Mouse (Mus musculus) lung, embryonic 15.5 days (tissue): ENCODE measurements around the gene Ints6. TPM values are rescaled to one million over a fixed set of nuclear protein-coding genes. Genes with fewer than 3 reads are reported as not detected.
"Not testable (repeated sequence)": the region's sequence is repeated elsewhere in the genome, so short reads cannot be mapped to it uniquely, and the experiment has no call there.

Experiments used
- ATAC-seq: fragments of 200-750 bp; cut with Nextera tagmentation; 2 replicates; pipeline ENCODE4 v1.8.0; 2017; ENCODE audit warnings: moderate number of reproducible peaks, borderline replicate concordance; ENCODE audit not compliant: low FRiP score, low TSS enrichment; ENCODE audit errors: extremely low read depth
- H3K27ac ChIP-seq: fragments of 300-500 bp; sonication (generic); 2 replicates; pipeline ENCODE4 v1.5.1; 2015; ENCODE audit warnings: moderate library complexity, mild to moderate bottlenecking, inconsistent platforms
- H3K27me3 ChIP-seq: fragments of 300-500 bp; sonication (generic); 2 replicates; pipeline ENCODE4 v1.6.1; 2015; ENCODE audit warnings: inconsistent platforms
- H3K36me3 ChIP-seq: fragments of 300-500 bp; sonication (generic); 2 replicates; pipeline ENCODE4 v1.6.1; 2015; ENCODE audit warnings: inconsistent platforms
- H3K4me1 ChIP-seq: fragments of 300-500 bp; sonication (generic); 2 replicates; pipeline ENCODE4 v1.6.1; 2015; ENCODE audit warnings: inconsistent platforms
- H3K4me2 ChIP-seq: fragments of 300-500 bp; sonication (generic); 2 replicates; pipeline ENCODE4 v1.6.1; 2015; ENCODE audit warnings: inconsistent platforms, mild to moderate bottlenecking, moderate library complexity
- H3K4me3 ChIP-seq: fragments of 300-500 bp; sonication (generic); 2 replicates; pipeline ENCODE4 v1.5.1; 2015; ENCODE audit warnings: mild to moderate bottlenecking, inconsistent platforms
- H3K9ac ChIP-seq: fragments of 300-500 bp; sonication (generic); 2 replicates; pipeline ENCODE4 v1.6.1; 2015; ENCODE audit warnings: inconsistent platforms
- H3K9me3 ChIP-seq: fragments of 300-500 bp; sonication (generic); 2 replicates; pipeline ENCODE4 v1.6.1; 2016; ENCODE audit warnings: inconsistent platforms
- WGBS: fragments of 180-500 bp; shearing (Covaris S2); methylation state at CpG from one replicate; pipeline ENCODE4 v1.1.7; 2015; 5-methylcytosine and 5-hydroxymethylcytosine counted together
- polyA plus RNA-seq: library from polyadenylated mRNA; unstranded; fragments of >200 nt; fragmentation: Nextera tagmentation; extraction: Ambion mirVana; gene quantifications from 2 replicates; pipeline ENCODE4 v1.2.1, GENCODE M21; 2015

Gene Ints6
- polyA plus RNA-seq, 1 experiment from 2014 or later, result 22.8 TPM

DNA sequence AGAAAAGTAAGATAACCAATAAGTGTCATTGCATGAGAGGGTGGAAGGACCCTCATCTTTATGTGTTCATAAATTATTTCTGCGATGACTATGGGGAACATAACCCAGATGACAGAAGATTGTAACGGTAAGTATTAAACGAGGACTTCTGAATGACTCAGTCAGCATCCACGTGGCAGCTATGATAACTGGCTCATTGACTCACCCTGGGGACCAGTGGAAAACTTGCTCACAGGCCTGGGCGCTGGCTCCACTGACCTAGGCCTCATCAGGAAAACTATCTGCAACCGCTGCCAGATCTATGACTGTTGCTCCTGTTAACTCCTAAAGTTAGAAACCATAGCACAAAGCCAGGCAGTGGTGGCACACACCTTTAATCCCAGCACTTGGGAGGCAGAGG lies 112.6 kb downstream of the Ints6 start:
- 81% methylated on average over 6 of the region's 6 CpGs for WGBS
- ATAC-seq, result no peak
- no peaks in the 10 kb centered on the region for H3K36me3 ChIP-seq
- H3K27ac ChIP-seq, result no peak overlapping the region
- H3K4me1 ChIP-seq, result no peaks in the 10 kb centered on the region
- no peak overlapping the region for H3K4me3 ChIP-seq
- H3K9ac ChIP-seq, result no peak overlapping the region
- H3K9me3 ChIP-seq, result no peaks in the 10 kb centered on the region
- no peaks in the 10 kb centered on the region for H3K27me3 ChIP-seq
- no peak overlapping the region for H3K4me2 ChIP-seq

DNA sequence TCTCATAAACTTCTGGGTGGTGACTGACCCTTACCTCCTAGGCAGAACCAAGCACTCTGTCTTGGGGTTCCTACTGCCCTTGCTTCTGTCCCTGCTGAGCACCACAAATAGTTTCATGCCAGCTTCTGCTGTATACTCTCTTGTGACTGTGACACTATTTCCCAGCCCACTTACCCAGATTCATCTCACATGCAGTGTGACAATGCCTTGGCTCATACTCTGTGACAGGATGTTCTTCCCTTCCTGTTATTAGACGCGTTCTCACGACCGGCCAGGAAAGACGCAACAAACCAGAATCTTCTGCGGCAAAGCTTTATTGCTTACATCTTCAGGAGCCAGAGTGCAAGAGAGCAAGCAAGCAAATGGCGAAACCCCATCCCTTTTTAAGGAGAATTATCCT lies 118.6 kb downstream of the Ints6 start:
- not testable (repeated sequence) for H3K36me3 ChIP-seq, H3K4me1 ChIP-seq, H3K4me2 ChIP-seq, H3K9me3 ChIP-seq, H3K9ac ChIP-seq, H3K27me3 ChIP-seq, H3K4me3 ChIP-seq
- H3K27ac ChIP-seq, result peak overlapping the region; percentile 31; the same call in 1 of the 2 replicates
- whole genome bisulfite sequencing, result 59% methylated on average over 6 of the region's 7 CpGs
- ATAC-seq, result 0 out of 2 replicates have a peak, but pooled peaks have one; percentile 23

DNA sequence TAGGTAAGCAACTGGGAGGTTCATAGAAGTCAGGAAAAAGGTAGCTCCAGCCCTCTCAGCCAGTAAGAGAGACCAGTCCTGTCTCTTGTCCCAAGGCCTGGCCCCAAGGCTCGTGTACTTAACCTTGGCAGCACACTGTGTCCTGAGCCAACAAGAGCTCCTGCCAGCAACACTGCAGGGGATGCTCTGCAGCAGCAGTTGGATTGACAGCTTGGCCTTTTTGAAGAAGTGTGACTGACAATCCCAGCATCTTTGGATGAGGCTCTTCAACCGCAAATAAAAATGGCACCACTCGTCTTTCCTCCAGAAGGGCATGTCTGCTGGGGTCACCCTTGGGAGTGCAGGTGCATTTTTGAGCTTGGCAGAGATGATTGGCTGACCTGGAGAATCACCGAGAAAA lies 120.6 kb downstream of the Ints6 start:
- Histone ChIP-seq H3K27me3 (no peaks in the 10 kb centered on the region), H3K36me3 (no peaks in the 10 kb centered on the region), H3K4me3 (no peak overlapping the region), H3K27ac (no peak overlapping the region), H3K9ac (no peak overlapping the region), H3K4me1 (no peaks in the 10 kb centered on the region), H3K9me3 (no peaks in the 10 kb centered on the region), H3K4me2 (no peak overlapping the region)
- ATAC-seq, result no peak
- WGBS, result 55% methylated on average over 4 of the region's 4 CpGs

DNA sequence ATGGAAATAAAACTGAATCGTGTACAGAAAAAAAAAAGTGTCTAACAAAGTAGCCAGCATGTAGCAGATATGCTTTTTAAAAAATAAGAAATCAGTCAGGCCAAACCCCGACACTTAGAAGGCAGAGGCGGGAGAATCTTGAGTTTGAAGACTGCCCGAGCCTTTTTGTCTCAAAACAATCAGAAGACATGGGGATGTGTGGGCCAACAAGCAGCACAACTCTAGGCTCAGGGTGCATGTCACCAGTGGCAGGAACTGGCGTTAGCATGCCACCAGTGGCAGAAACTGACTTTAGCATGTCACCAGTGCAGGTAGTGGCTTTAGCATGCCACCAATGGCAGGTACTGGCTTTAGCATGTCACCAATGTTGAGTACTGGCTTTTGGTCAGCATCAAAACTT lies 121.4 kb downstream of the Ints6 start:
- H3K27ac ChIP-seq, result no peak overlapping the region
- H3K27me3 ChIP-seq, result no peaks in the 10 kb centered on the region
- no peak overlapping the region for H3K4me3 ChIP-seq
- H3K4me2 ChIP-seq, result no peak overlapping the region
- ATAC-seq, result no peak
- H3K9me3 ChIP-seq, result no peaks in the 10 kb centered on the region
- no peak overlapping the region for H3K9ac ChIP-seq
- no peaks in the 10 kb centered on the region for H3K36me3 ChIP-seq
- no peaks in the 10 kb centered on the region for H3K4me1 ChIP-seq
- 83% methylated on average over 5 of the region's 5 CpGs for WGBS

DNA sequence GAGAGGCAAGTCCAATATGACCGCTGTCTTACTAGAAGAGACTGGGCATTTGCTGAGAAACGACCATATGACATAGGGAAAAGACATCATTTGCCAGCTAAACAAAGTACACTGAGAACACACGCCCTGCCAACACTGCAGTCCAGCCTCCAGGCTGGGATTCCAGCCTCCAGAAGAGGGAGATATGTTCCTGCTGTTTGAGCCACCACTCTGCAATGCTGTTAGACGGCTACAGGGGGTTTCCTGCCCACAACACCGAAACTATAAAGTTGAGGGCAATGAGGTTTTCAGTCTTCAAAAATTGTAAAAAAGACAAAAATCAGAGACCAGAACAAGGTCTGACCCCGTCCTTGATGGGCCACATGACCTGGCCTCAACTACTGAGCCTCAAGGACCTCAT lies 121.9 kb downstream of the Ints6 start:
- Histone ChIP-seq H3K27ac (no peak overlapping the region), H3K4me2 (no peak overlapping the region), H3K36me3 (no peaks in the 10 kb centered on the region), H3K4me3 (no peak overlapping the region), H3K27me3 (no peaks in the 10 kb centered on the region), H3K9me3 (no peaks in the 10 kb centered on the region), H3K9ac (no peak overlapping the region), H3K4me1 (no peaks in the 10 kb centered on the region)
- WGBS, result 58% methylated on average over 6 of the region's 6 CpGs
- ATAC-seq, result no peak

DNA sequence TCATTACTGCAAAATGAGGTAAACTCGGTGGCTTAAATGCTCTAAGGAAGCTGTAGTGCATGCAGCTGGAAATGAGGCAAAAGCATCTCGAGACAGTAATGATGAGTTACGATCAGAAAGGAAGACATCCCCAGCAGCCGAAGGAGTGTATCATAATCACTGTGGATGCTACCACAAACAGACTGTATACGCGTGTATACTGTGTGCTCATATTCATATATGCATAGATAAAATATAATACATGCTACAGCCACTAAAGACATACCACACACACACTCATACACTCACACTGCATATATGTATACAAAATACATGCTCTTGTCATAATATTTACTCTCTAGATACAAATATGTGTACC lies 122.6 kb downstream of the Ints6 start:
- Histone ChIP-seq H3K27me3 (no peaks in the 10 kb centered on the region), H3K9me3 (no peaks in the 10 kb centered on the region), H3K4me2 (no peak overlapping the region), H3K27ac (no peak overlapping the region), H3K4me3 (no peak overlapping the region), H3K36me3 (no peaks in the 10 kb centered on the region), H3K9ac (no peak overlapping the region), H3K4me1 (no peaks in the 10 kb centered on the region)
- 58% methylated on average over 6 of the region's 6 CpGs for WGBS
- ATAC-seq, result no peak

DNA sequence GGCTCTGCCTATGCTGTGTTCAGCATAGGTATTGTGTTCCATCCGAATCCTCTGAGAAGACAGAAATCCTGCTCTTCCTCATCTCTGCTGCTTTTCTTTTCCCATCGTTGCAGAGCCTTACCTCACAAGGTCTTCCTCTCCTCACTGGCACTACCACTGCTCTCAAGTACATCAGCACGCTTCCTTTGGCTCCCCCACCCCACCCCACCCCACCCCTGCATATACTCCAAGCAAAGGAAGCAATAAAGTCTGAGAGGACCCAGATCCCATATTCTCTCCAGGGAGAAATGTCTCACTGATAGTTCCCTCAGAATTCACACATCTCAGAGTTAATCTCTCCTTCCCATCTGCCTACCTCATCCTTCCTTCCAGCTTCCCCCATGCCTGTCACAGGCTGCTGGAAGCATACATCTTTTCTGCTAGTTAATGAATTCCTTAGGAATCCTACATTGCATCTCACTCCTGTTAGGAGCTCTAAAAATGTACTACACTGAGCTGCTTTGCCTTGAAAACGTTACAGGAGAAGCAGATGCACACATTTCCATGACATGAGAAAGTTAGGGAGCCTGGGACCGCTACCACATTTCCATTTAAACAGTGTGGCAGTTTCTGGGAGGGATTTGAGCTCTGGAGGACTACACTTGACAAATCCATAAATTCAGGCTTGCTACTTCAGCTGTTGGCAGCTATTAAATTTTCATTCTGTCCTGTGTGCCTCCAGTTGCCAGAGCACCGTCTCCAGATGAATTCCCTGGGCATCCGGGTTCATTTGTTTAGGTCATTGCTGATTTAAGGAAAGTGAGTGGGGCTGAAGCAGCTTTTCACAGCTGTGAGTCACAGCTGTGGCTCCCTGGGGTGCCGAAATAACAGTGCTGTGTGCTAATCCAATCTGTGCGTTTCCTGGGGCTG lies 123.3 kb downstream of the Ints6 start:
- Histone ChIP-seq H3K4me1 (no peaks in the 10 kb centered on the region), H3K9ac (no peak overlapping the region), H3K27ac (no peak overlapping the region), H3K27me3 (no peaks in the 10 kb centered on the region), H3K4me2 (no peak overlapping the region), H3K4me3 (no peak overlapping the region), H3K9me3 (no peaks in the 10 kb centered on the region), H3K36me3 (no peaks in the 10 kb centered on the region)
- 19% methylated on average over 9 of the region's 9 CpGs for WGBS
- no peak for ATAC-seq

DNA sequence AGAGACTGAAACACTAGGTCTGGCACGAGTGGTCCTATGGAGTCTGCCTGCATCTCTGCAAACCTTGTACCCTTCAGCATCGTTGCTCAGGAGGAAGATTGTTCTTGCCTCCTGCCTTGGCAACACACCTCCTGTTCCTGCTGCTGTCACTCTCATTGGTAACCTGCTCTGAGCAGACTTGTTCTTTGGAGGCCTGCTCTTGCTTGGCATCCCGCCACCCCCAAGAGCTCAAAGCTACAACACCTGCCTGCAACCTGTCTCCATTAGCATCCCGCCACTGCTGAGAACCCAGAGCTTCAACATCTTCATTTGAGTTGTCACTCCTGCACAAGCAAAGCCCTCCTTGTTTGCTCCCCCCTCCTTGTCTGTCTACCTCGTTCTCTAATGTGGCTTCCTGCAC lies 133.0 kb downstream of the Ints6 start:
- H3K4me1 ChIP-seq, result no peaks in the 10 kb centered on the region
- ATAC-seq, result no peak
- no peak overlapping the region for H3K4me3 ChIP-seq
- H3K9ac ChIP-seq, result no peak overlapping the region
- no peak overlapping the region for H3K27ac ChIP-seq
- H3K4me2 ChIP-seq, result no peak overlapping the region
- H3K27me3 ChIP-seq, result no peaks in the 10 kb centered on the region
- H3K9me3 ChIP-seq, result no peaks in the 10 kb centered on the region
- 85% methylated on average over 5 of the region's 5 CpGs for WGBS
- H3K36me3 ChIP-seq, result no peaks in the 10 kb centered on the region

Other genes starting within 250 kb of the Ints6 start
- 5.5 and 5.9 TPM in 2 replicates for gene Fam124a, start 205.4 kb downstream of the Ints6 start, polyA plus RNA-seq
- not detected in 2 replicates for gene Gm4131, start 194.2 kb downstream of the Ints6 start, polyA plus RNA-seq
- not detected in 2 replicates for gene Serpine3, start 97.5 kb downstream of the Ints6 start, polyA plus RNA-seq
- 6.2 and 6.3 TPM in 2 replicates for gene Wdfy2, start 76.5 kb upstream of the Ints6 start, polyA plus RNA-seq
- not detected in 2 replicates for gene Defb48, start 223.3 kb upstream of the Ints6 start, polyA plus RNA-seq
- not detected in 2 replicates for gene Defb47, start 236.9 kb upstream of the Ints6 start, polyA plus RNA-seq